Mouse (Mus musculus): ENCODE data around the gene Wdr91.

Gene Wdr91

GRCm38 (mm10) chr6:34863786-34864514 is 46.7 kb downstream of the Wdr91 start:
- in situ Hi-C loops (cut with MboI; ENCODE audit: low sequenced_read_pairs), result no loop called here

- in situ Hi-C loops (cut with MboI; ENCODE audit: low sequenced_read_pairs), result no loop called here
Measured at GRCm38 (mm10) chr6:34862791-34863403, 47.8 kb downstream of the Wdr91 start, which contains the start of gene Tmem140. Tmem140 (plus strand) TSS chr6:34863146.

GRCm38 (mm10) chr6:34862381-34862780 is 48.3 kb downstream of the Wdr91 start:
- in situ Hi-C loops (cut with MboI; ENCODE audit: low sequenced_read_pairs), result no loop called here

GRCm38 (mm10) chr6:34861546-34862053 is 49.1 kb downstream of the Wdr91 start:
- in situ Hi-C loops (cut with MboI; ENCODE audit: low sequenced_read_pairs), result no loop called here

GRCm38 (mm10) chr6:34832352-34832751 is 78.3 kb downstream of the Wdr91 start:
- in situ Hi-C loops (cut with MboI; ENCODE audit: low sequenced_read_pairs), result no loop called here
